Mouse (Mus musculus) intestine, embryonic 14.5 days (tissue): ENCODE measurements around the gene Gm14444. TPM values are rescaled to one million over a fixed set of nuclear protein-coding genes. Genes with fewer than 3 reads are reported as not detected.
"Not testable (repeated sequence)": the region's sequence is repeated elsewhere in the genome, so short reads cannot be mapped to it uniquely, and the experiment has no call there.

Experiments
- ATAC-seq: fragments of 200-750 bp; cut with Nextera tagmentation; replicated peaks from 2 replicates; pipeline ENCODE4 v1.8.0; 2017; ENCODE audit warnings: low read depth, moderate number of reproducible peaks, moderate TSS enrichment, moderate library complexity; ENCODE audit not compliant: low FRiP score, low TSS enrichment
- DNase-seq: peaks from one replicate; pipeline ENCODE4 v3.0.0-alpha.2; 2018; ENCODE audit warnings: low spot score
- H3K27ac ChIP-seq: fragments of 300-500 bp; sonication (generic); 2 replicates; pipeline ENCODE4 v1.5.1; 2014; ENCODE audit warnings: low read depth, mild to moderate bottlenecking, control low read depth
- H3K27me3 ChIP-seq: fragments of 300-500 bp; sonication (generic); replicated peaks from 2 replicates; pipeline ENCODE4 v1.6.1; 2014; ENCODE audit warnings: low read length, control low read depth; ENCODE audit not compliant: control insufficient read depth, insufficient read depth
- H3K36me3 ChIP-seq: fragments of 300-500 bp; sonication (generic); 2 replicates; pipeline ENCODE4 v1.6.1; 2014; ENCODE audit warnings: low read length, control low read depth; ENCODE audit not compliant: control insufficient read depth, insufficient read depth
- H3K4me1 ChIP-seq: fragments of 300-500 bp; sonication (generic); replicated peaks from 2 replicates; pipeline ENCODE4 v1.6.1; 2014; ENCODE audit warnings: low read length, control low read depth, mixed read lengths; ENCODE audit not compliant: control insufficient read depth, insufficient read depth
- H3K4me2 ChIP-seq: fragments of 300-500 bp; sonication (generic); 2 replicates; pipeline ENCODE4 v1.6.1; 2014; ENCODE audit warnings: low read length
- H3K4me3 ChIP-seq: fragments of 300-500 bp; sonication (generic); 2 replicates; pipeline ENCODE4 v1.5.1; 2014; ENCODE audit warnings: low read depth, low read length, control low read depth, mixed read lengths
- H3K9ac ChIP-seq: fragments of 300-500 bp; sonication (generic); 2 replicates; pipeline ENCODE4 v1.6.1; 2014; ENCODE audit warnings: mild to moderate bottlenecking, low read length
- H3K9me3 ChIP-seq: fragments of 300-500 bp; sonication (generic); 2 replicates; pipeline ENCODE4 v1.6.1; 2016; ENCODE audit warnings: low read length, control low read depth; ENCODE audit not compliant: control insufficient read depth
- WGBS: fragments of 180-500 bp; shearing (Covaris S2); extraction: QIAGEN DNeasy Blood & Tissue Kit; methylation state at CpG from one replicate; pipeline ENCODE4 v1.1.7; 2014; 5-methylcytosine and 5-hydroxymethylcytosine counted together
- polyA plus RNA-seq: library from polyadenylated mRNA; unstranded; fragments of >200 nt; fragmentation: Nextera tagmentation; extraction: Ambion mirVana; gene quantifications from 2 replicates; pipeline ENCODE4 v1.2.1, GENCODE M21; 2014

Gene Gm14444
- polyA plus RNA-seq, result not detected in 2 replicates

DNA sequence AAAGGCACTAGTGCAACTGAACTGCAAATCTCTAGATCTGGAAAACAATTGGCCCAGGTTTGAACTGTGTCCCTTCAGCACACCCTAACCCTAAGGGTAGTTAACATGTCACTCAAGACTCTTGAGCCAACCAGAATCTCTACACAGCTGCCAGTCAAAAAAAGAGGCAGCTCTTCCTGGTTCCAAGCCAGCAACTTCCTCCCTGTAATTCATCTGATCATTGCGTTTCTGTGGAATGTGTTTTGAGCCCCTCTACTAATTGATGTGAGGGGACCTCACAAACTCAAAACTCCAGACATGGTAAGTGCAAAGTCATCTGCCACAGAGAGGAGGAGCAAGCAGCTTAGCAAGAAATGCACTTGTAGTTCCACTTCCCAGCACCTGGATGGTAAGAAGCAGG is at the start of gene Gm14444:
Gm14444 (plus strand) TSS at position 220 of the 400 bp plus-strand sequence.
- H3K9ac ChIP-seq, H3K27ac ChIP-seq, H3K4me3 ChIP-seq, ATAC-seq, H3K27me3 ChIP-seq, H3K4me1 ChIP-seq, H3K9me3 ChIP-seq, H3K4me2 ChIP-seq, H3K36me3 ChIP-seq, DNase-seq: not testable (repeated sequence)
- 75% methylated on average over 1 of the region's 1 CpGs for WGBS

DNA sequence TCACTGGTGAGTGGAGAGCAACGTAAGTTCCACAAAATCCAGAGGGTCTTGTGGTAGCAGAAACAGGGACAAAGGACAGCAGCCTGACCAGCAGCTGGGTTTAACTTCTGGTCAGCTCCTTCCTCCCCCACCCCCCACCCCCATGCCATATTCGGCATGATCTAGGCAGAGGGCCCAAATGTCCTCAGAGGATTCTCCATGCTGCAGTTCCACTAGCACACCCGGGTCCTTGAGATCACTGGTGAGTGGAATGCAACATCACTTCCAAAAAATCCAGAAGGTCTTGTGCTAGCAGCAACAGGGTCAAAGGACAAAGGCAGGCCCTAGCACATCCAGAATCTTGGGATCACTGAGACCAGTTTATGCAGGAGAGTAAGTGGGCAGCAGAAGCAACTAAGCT is 44.6 kb upstream of the Gm14444 start:
- H3K9me3 ChIP-seq, ATAC-seq, H3K4me1 ChIP-seq, DNase-seq, H3K4me3 ChIP-seq, H3K27me3 ChIP-seq, H3K27ac ChIP-seq, H3K9ac ChIP-seq, H3K4me2 ChIP-seq, H3K36me3 ChIP-seq: not testable (repeated sequence)
- WGBS, result 69% methylated on average over 3 of the region's 3 CpGs

DNA sequence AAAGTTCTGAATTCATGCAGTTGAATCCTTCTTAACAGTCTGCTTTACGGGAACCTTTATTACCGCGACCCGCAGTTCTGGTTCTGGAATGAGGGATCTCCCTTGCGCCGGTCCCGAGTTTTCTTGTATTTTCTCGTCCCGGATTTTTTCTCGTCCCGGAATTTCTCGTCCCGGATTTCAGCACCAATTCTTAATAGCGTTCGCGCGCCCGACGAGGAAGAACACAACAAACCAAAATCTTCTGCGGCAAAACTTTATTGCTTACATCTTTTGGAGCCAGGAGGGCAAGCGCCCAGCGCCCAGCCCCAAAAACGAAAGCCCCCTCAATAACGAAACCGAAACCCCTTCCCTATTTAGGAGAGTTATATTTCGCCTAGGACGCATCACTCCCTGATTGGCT is 34.2 kb downstream of the Gm14444 start:
- not testable (repeated sequence) for ATAC-seq, H3K36me3 ChIP-seq, H3K27ac ChIP-seq, DNase-seq, H3K9me3 ChIP-seq, H3K4me2 ChIP-seq, H3K9ac ChIP-seq, H3K27me3 ChIP-seq, H3K4me3 ChIP-seq, H3K4me1 ChIP-seq
- WGBS, result 97% methylated on average over 23 of the region's 27 CpGs

DNA sequence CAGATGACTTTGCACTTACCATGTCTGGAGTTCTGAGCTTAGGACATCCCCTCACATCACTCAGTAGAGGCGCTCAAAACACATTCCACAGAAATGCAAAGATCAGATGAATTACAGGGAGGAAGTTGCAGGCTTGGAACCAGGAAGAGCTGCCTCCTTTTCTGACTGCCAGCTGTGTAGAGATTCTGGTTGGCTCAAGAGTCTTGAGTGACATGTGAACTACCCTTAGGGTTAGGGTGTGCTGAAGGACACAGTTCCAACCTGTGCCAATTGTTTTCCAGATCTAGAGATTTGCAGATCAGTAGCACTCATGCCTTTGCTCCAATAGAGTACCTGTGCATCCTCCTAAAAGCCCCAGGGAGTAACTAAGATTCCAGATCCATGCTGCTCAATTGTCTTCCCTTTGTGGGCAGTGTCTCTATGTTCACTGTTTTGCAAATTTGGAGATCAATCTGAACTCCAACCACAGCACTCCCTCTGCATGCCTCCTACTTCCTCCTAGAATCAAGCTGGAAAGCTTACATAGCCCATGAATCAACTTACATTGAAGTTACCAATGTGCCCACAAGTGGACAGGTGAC is 57.7 kb downstream of the Gm14444 start, which contains the start of gene Gm14393:
Gm14393 (minus strand) TSS at position 101 of the 581 bp plus-strand sequence.
- H3K9me3 ChIP-seq, H3K4me3 ChIP-seq, H3K4me2 ChIP-seq, H3K4me1 ChIP-seq, H3K9ac ChIP-seq, DNase-seq, H3K27me3 ChIP-seq, ATAC-seq, H3K27ac ChIP-seq, H3K36me3 ChIP-seq: not testable (repeated sequence)
- 67% methylated on average over 1 of the region's 1 CpGs for WGBS

Other genes starting within 250 kb of the Gm14444 start
- gene Edn3, start 249.6 kb upstream of the Gm14444 start, polyA plus RNA-seq, result 25.4 and 33.0 TPM in 2 replicates
- 0.70 and 0.86 TPM in 2 replicates for gene Gm14393, start 57.5 kb downstream of the Gm14444 start, polyA plus RNA-seq
- 5.8 and 6.8 TPM in 2 replicates for gene Gm14399, start 131.8 kb downstream of the Gm14444 start, polyA plus RNA-seq
- 0.50 and 0.64 TPM in 2 replicates for gene Gm14443, start 165.6 kb downstream of the Gm14444 start, polyA plus RNA-seq
- 9.4 and 15.0 TPM in 2 replicates for gene Gm14391, start 196.7 kb downstream of the Gm14444 start, polyA plus RNA-seq